Mouse (Mus musculus): ENCODE measurements around the gene Ndfip2. TPM values are rescaled to one million over a fixed set of nuclear protein-coding genes. Genes with fewer than 3 reads are reported as not detected.

The Ndfip2 gene
- polyA plus RNA-seq, 1 experiment from 2014 or later, result 65.7 TPM

GRCm38 (mm10) chr14:105254401-105254800, 4.0 kb upstream of the Ndfip2 start:
- Histone ChIP-seq H3K27me3 (no peaks in the 10 kb centered on the region), H3K9ac (no peak overlapping the region), H3K4me2 (no peak overlapping the region), H3K36me3 (replicated peaks) (no peaks in the 10 kb centered on the region), H3K4me1 (peaks cover 6% of the 10 kb centered on the region; the same call in 1 of the 2 replicates), H3K9me3 (no peaks in the 10 kb centered on the region), H3K27ac (no peak overlapping the region), H3K4me3 (replicated peaks) (no peak overlapping the region)
- no peak for ATAC-seq (ENCODE audit: low FRiP score)
- 92% methylated on average over 5 of the region's 5 CpGs for WGBS

DNA sequence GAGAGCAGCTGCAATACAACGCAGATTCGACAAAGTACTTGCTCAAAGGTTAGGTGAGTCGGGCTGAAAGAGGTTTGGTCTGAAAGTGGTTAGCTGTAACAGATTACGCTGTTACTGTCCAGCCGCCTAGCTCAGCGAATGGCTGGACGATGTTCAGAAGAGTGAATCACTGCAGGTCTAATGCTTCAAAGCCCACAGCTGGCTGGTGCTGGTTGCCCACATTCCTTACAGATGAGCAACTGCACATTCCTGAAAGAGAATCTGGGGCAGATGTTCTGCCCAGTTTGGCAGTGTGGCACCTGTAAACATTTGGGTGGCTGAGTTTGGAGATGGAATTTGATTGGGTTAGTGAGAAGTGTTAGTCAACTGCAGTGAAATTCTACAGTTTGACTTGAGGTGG, 2.8 kb upstream of the Ndfip2 start:
- peaks cover 10% of the 10 kb centered on the region; the same call in 1 of the 2 replicates for H3K4me1 ChIP-seq
- no peaks in the 10 kb centered on the region for H3K9me3 ChIP-seq
- WGBS, result 91% methylated on average over 7 of the region's 7 CpGs
- H3K27me3 ChIP-seq, result no peaks in the 10 kb centered on the region
- H3K36me3 ChIP-seq (replicated peaks), result no peaks in the 10 kb centered on the region
- H3K27ac ChIP-seq, result no peak overlapping the region
- H3K4me2 ChIP-seq, result no peak overlapping the region
- no peak overlapping the region for H3K4me3 ChIP-seq (replicated peaks)
- H3K9ac ChIP-seq, result no peak overlapping the region
- ATAC-seq (ENCODE audit: low FRiP score), result no peak

- peak; percentile 78; the same call in 1 of the 2 replicates for ATAC-seq (ENCODE audit: low FRiP score)
- H3K9me3 ChIP-seq, result no peaks in the 10 kb centered on the region
- H3K27ac ChIP-seq, result peak overlapping the region; percentile 94
- H3K36me3 ChIP-seq (replicated peaks), result no peaks in the 10 kb centered on the region
- H3K4me3 ChIP-seq (replicated peaks), result peak overlapping the region; percentile 90
- H3K9ac ChIP-seq, result peak overlapping the region; percentile 89
- 20% methylated on average over 16 of the region's 34 CpGs for WGBS
- peak overlapping the region; percentile 73 for H3K4me2 ChIP-seq
- H3K4me1 ChIP-seq, result peaks cover 8% of the 10 kb centered on the region
- no peaks in the 10 kb centered on the region for H3K27me3 ChIP-seq
Observed at GRCm38 (mm10) chr14:105259035-105259880, 885 bp downstream of the Ndfip2 start.

DNA sequence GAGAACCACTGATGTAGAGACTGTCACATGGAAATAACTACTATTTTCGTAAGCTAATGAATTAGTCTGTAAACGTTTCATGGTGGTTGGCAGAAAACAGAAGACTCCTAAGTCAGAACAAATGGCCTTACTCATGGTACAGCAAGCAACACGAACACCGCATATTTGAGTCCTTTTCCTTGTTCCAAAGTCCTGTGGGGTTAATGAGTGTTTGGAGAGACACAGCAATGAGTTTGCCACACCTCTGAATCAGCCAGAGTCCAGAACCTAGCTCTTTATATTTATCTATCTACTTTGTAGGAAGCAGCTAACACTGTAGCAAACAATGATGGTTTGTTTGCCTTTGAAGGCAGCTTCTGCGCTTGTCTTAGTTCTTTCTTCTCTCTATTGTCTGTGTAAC, 4.5 kb downstream of the Ndfip2 start:
- Histone ChIP-seq H3K27ac (no peak overlapping the region), H3K36me3 (replicated peaks) (no peaks in the 10 kb centered on the region)
- ATAC-seq (ENCODE audit: low FRiP score), result no peak

GRCm38 (mm10) chr14:105267095-105267494, 8.7 kb downstream of the Ndfip2 start:
- Histone ChIP-seq H3K36me3 (replicated peaks) (no peaks in the 10 kb centered on the region), H3K4me1 (peaks cover 6% of the 10 kb centered on the region), H3K27me3 (no peaks in the 10 kb centered on the region), H3K4me2 (no peak overlapping the region), H3K9me3 (no peaks in the 10 kb centered on the region), H3K9ac (no peak overlapping the region), H3K4me3 (replicated peaks) (no peak overlapping the region), H3K27ac (no peak overlapping the region)
- no peak for ATAC-seq (ENCODE audit: low FRiP score)
- 85% methylated on average over 6 of the region's 6 CpGs for WGBS

More for the DNA sequence above, 4.5 kb downstream of the Ndfip2 start:
- Histone ChIP-seq H3K4me1 (peaks cover 11% of the 10 kb centered on the region), H3K4me3 (replicated peaks) (no peak overlapping the region), H3K9ac (no peak overlapping the region), H3K4me2 (no peak overlapping the region), H3K9me3 (no peaks in the 10 kb centered on the region), H3K27me3 (no peaks in the 10 kb centered on the region)
- 62% methylated on average over 5 of the region's 5 CpGs for WGBS

DNA sequence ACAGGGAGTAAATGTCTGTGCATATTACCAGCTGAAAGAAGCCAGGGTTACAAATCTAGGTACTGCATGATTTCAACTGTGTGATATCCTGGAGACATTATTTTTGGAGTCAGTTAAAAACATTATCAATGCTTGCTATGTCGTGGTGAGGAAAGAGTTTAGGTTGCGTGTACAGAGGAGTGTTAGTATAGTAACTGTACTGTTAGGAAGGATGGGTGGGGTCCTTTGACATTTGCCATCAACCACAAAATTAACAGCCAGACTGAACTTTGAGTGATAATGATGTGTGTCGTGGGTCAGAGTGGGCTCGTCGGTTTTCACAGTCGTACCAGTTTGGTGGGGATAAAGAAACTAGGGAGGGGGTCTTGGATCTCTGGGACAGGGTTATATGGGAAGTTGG, 13.7 kb downstream of the Ndfip2 start:
- H3K36me3 ChIP-seq (replicated peaks), result no peaks in the 10 kb centered on the region
- no peak overlapping the region for H3K4me3 ChIP-seq (replicated peaks)
- ATAC-seq (ENCODE audit: low FRiP score), result no peak
- no peak overlapping the region for H3K27ac ChIP-seq
- no peak overlapping the region for H3K9ac ChIP-seq
- peaks cover 11% of the 10 kb centered on the region for H3K4me1 ChIP-seq
- H3K4me2 ChIP-seq, result no peak overlapping the region
- no peaks in the 10 kb centered on the region for H3K9me3 ChIP-seq
- 87% methylated on average over 6 of the region's 6 CpGs for WGBS
- H3K27me3 ChIP-seq, result no peaks in the 10 kb centered on the region

DNA sequence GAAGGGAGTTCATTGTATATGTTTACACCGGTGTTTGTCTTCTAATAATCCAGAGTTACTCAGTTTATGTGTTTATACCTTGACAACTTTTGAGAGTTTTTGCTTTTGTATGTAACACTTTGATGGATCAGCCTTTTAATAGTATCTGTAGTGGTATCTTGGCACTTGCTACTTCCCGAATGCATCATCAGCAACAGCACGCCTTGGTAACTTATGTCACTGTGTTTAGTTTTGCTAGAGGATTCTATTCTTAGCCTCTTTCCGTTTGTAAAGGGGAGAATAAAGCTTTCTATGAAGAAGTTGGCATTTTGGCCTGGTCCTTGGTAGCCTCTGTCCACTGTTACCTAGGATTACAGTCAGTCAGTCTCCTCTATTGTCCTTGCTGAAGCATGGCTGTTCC, 14.2 kb downstream of the Ndfip2 start:
- H3K9ac ChIP-seq, result no peak overlapping the region
- H3K27ac ChIP-seq, result no peak overlapping the region
- 91% methylated on average over 4 of the region's 4 CpGs for WGBS
- H3K4me2 ChIP-seq, result no peak overlapping the region
- H3K36me3 ChIP-seq (replicated peaks), result no peaks in the 10 kb centered on the region
- peaks cover 9% of the 10 kb centered on the region for H3K4me1 ChIP-seq
- ATAC-seq (ENCODE audit: low FRiP score), result no peak
- no peak overlapping the region for H3K4me3 ChIP-seq (replicated peaks)
- H3K27me3 ChIP-seq, result no peaks in the 10 kb centered on the region
- H3K9me3 ChIP-seq, result no peaks in the 10 kb centered on the region

DNA sequence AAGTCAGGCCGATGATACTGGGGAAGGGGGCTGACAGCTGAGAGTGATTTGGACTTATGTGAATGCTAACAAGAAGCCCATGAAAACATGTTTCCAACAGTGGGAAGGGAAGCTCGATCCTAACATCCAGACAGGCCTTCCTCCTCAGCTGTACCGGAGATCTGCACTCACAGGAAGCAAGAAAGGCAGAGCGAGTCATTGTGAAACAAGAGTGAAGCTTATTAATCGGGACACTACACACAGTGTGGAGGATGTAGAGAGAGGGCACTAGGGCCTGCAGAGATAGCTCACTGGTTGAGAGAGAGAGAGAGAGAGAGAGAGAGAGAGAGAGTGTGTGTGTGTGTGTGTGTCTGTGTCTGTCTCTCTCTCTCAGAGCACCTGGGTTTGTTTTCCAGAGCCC, 16.8 kb downstream of the Ndfip2 start:
- ATAC-seq (ENCODE audit: low FRiP score), result no peak
- H3K4me2 ChIP-seq, result no peak overlapping the region
- H3K9me3 ChIP-seq, result no peaks in the 10 kb centered on the region
- 77% methylated on average over 5 of the region's 5 CpGs for WGBS
- peaks cover 9% of the 10 kb centered on the region for H3K4me1 ChIP-seq
- H3K27ac ChIP-seq, result no peak overlapping the region
- H3K27me3 ChIP-seq, result no peaks in the 10 kb centered on the region
- no peak overlapping the region for H3K4me3 ChIP-seq (replicated peaks)
- no peak overlapping the region for H3K9ac ChIP-seq
- no peaks in the 10 kb centered on the region for H3K36me3 ChIP-seq (replicated peaks)

- no peaks in the 10 kb centered on the region for H3K27me3 ChIP-seq
- WGBS, result 81% methylated on average over 5 of the region's 5 CpGs
- no peak overlapping the region for H3K4me2 ChIP-seq
- no peaks in the 10 kb centered on the region for H3K36me3 ChIP-seq (replicated peaks)
- no peak for ATAC-seq (ENCODE audit: low FRiP score)
- H3K9me3 ChIP-seq, result no peaks in the 10 kb centered on the region
- H3K9ac ChIP-seq, result no peak overlapping the region
- H3K4me1 ChIP-seq, result peaks cover 9% of the 10 kb centered on the region
- no peak overlapping the region for H3K27ac ChIP-seq
- no peak overlapping the region for H3K4me3 ChIP-seq (replicated peaks)
Observed at GRCm38 (mm10) chr14:105277277-105277676, 18.9 kb downstream of the Ndfip2 start.

DNA sequence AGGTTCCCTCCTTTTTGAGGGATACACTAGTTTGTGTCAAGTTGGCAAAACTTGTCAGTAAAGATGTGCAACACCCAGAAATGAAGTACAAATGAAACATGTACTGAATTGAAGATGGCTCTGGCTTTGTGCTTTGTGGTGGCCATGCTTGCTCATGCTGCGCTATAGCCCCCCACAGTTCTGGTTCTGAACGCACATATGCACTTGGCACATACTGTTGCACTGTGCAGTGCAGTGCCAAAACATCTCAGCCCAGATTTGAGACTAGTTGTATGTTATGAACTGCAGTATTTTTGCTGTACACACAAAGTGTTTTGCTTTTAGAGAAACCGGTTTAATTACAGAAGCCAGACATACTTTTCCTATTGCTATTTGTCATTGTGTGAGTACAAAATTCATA, 25.7 kb downstream of the Ndfip2 start:
- H3K27ac ChIP-seq, result no peak overlapping the region
- 89% methylated on average over 3 of the region's 3 CpGs for WGBS
- no peaks in the 10 kb centered on the region for H3K4me1 ChIP-seq
- no peaks in the 10 kb centered on the region for H3K27me3 ChIP-seq
- H3K4me2 ChIP-seq, result no peak overlapping the region
- peaks cover 9% of the 10 kb centered on the region for H3K36me3 ChIP-seq (replicated peaks)
- H3K4me3 ChIP-seq (replicated peaks), result no peak overlapping the region
- ATAC-seq (ENCODE audit: low FRiP score), result no peak
- no peaks in the 10 kb centered on the region for H3K9me3 ChIP-seq
- no peak overlapping the region for H3K9ac ChIP-seq

GRCm38 (mm10) chr14:105287557-105287956, 29.2 kb downstream of the Ndfip2 start:
- no peak overlapping the region for H3K4me3 ChIP-seq (replicated peaks)
- no peak for ATAC-seq (ENCODE audit: low FRiP score)
- H3K4me2 ChIP-seq, result no peak overlapping the region
- H3K9ac ChIP-seq, result no peak overlapping the region
- WGBS, result 94% methylated on average over 4 of the region's 4 CpGs
- no peaks in the 10 kb centered on the region for H3K9me3 ChIP-seq
- H3K4me1 ChIP-seq, result no peaks in the 10 kb centered on the region
- H3K36me3 ChIP-seq (replicated peaks), result peaks cover 21% of the 10 kb centered on the region
- H3K27ac ChIP-seq, result no peak overlapping the region
- no peaks in the 10 kb centered on the region for H3K27me3 ChIP-seq

DNA sequence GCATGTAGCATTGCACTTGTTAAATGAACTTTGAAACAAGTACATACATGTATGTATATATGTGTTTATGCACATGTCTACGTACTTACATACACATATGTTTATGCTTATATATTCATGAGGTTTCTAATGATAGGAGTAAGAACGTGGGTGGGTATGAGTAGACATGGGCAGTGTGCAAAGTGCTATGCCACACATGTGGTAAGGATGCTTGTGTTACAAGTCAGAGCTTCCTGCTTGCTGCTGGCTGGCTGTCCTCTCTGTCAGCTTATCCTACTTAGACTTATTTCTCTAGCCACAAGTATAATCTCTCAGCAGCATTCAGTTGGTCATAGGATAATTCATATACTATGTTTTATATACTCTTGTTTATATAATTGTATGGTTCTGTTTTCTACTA, 29.6 kb downstream of the Ndfip2 start:
- Histone ChIP-seq H3K4me3 (replicated peaks) (no peak overlapping the region), H3K9me3 (no peaks in the 10 kb centered on the region), H3K4me1 (no peaks in the 10 kb centered on the region), H3K27ac (no peak overlapping the region), H3K36me3 (replicated peaks) (peaks cover 21% of the 10 kb centered on the region), H3K9ac (no peak overlapping the region), H3K4me2 (no peak overlapping the region), H3K27me3 (no peaks in the 10 kb centered on the region)
- 89% methylated on average over 2 of the region's 2 CpGs for WGBS
- ATAC-seq (ENCODE audit: low FRiP score), result no peak

- ATAC-seq (ENCODE audit: low FRiP score), result no peak
- H3K9me3 ChIP-seq, result no peaks in the 10 kb centered on the region
- peaks cover 21% of the 10 kb centered on the region for H3K36me3 ChIP-seq (replicated peaks)
- WGBS, result 98% methylated on average over 4 of the region's 4 CpGs
- no peaks in the 10 kb centered on the region for H3K4me1 ChIP-seq
- H3K4me3 ChIP-seq (replicated peaks), result no peak overlapping the region
- H3K27me3 ChIP-seq, result no peaks in the 10 kb centered on the region
- no peak overlapping the region for H3K27ac ChIP-seq
- H3K4me2 ChIP-seq, result no peak overlapping the region
- H3K9ac ChIP-seq, result no peak overlapping the region
Observed at GRCm38 (mm10) chr14:105288529-105288928, 30.2 kb downstream of the Ndfip2 start.

Data from forebrain, embryonic 12.5 days (tissue).